Mouse (Mus musculus) neural tube, embryonic 14.5 days (tissue): ENCODE measurements around the gene Olfr1373. TPM values are rescaled to one million over a fixed set of nuclear protein-coding genes. Genes with fewer than 3 reads are reported as not detected.
"Not testable (repeated sequence)": the region's sequence is repeated elsewhere in the genome, so short reads cannot be mapped to it uniquely, and the experiment has no call there.

Source experiments
- ATAC-seq: fragments of 200-750 bp; cut with Nextera tagmentation; 2 replicates; pipeline ENCODE4 v1.8.0; 2017; ENCODE audit warnings: low read depth, mild to moderate bottlenecking, moderate TSS enrichment, moderate library complexity
- H3K27ac ChIP-seq: fragments of 300-500 bp; sonication (generic); 2 replicates; pipeline ENCODE4 v1.5.1; 2014; ENCODE audit warnings: low read depth, mild to moderate bottlenecking, control low read depth, low read length, moderate library complexity, mixed read lengths
- H3K27me3 ChIP-seq: fragments of 300-500 bp; sonication (generic); 2 replicates; pipeline ENCODE4 v1.6.1; 2014; ENCODE audit warnings: low read length; ENCODE audit not compliant: control insufficient read depth, insufficient read depth
- H3K36me3 ChIP-seq: fragments of 300-500 bp; sonication (generic); 2 replicates; pipeline ENCODE4 v1.6.1; 2014; ENCODE audit warnings: low read length, mixed read lengths; ENCODE audit not compliant: control insufficient read depth, insufficient read depth
- H3K4me1 ChIP-seq: fragments of 300-500 bp; sonication (generic); 2 replicates; pipeline ENCODE4 v1.6.1; 2014; ENCODE audit warnings: low read length; ENCODE audit not compliant: control insufficient read depth, insufficient read depth
- H3K4me2 ChIP-seq: fragments of 300-500 bp; sonication (generic); 2 replicates; pipeline ENCODE4 v1.6.1; 2014; ENCODE audit warnings: mild to moderate bottlenecking, low read depth, low read length, control low read depth
- H3K4me3 ChIP-seq: fragments of 300-500 bp; sonication (generic); 2 replicates; pipeline ENCODE4 v1.5.1; 2014; ENCODE audit warnings: low read depth, low read length, control low read depth, mixed read lengths
- H3K9ac ChIP-seq: fragments of 300-500 bp; sonication (generic); replicated peaks from 2 replicates; pipeline ENCODE4 v1.6.1; 2014; ENCODE audit warnings: low read depth, mild to moderate bottlenecking, control low read depth, low read length, mixed read lengths
- H3K9me3 ChIP-seq: fragments of 300-500 bp; sonication (generic); 2 replicates; pipeline ENCODE4 v1.6.1; 2016; ENCODE audit warnings: low read length; ENCODE audit not compliant: control insufficient read depth
- WGBS: fragments of 180-500 bp; shearing (Covaris S2); extraction: QIAGEN DNeasy Blood & Tissue Kit; methylation state at CpG from one replicate; pipeline ENCODE4 v1.1.7; 2014; 5-methylcytosine and 5-hydroxymethylcytosine counted together
- polyA plus RNA-seq: library from polyadenylated mRNA; unstranded; fragments of >200 nt; fragmentation: Nextera tagmentation; extraction: Ambion mirVana; gene quantifications from 2 replicates; pipeline ENCODE4 v1.2.1, GENCODE M21; 2014

Olfr1373 gene
- polyA plus RNA-seq, 1 experiment from 2014 or later = not detected

- ATAC-seq = no peak
- Histone ChIP-seq H3K9ac (no peak overlapping the region), H3K4me3 (no peak overlapping the region), H3K36me3 (peaks cover 5% of the 10 kb centered on the region; the same call in 1 of the 2 replicates), H3K27me3 (no peaks in the 10 kb centered on the region), H3K9me3 (no peaks in the 10 kb centered on the region), H3K27ac (peak overlapping the region; percentile 1; the same call in 1 of the 2 replicates), H3K4me2 (no peak overlapping the region), H3K4me1 (no peaks in the 10 kb centered on the region)
- WGBS = 73% methylated on average over 10 of the region's 10 CpGs
These were observed 15.5 kb downstream of the Olfr1373 start for GRCm38 (mm10) chr11:52129621-52130450.

- H3K4me1 ChIP-seq = no peaks in the 10 kb centered on the region
- H3K27ac ChIP-seq = peak overlapping the region; percentile 1; the same call in 1 of the 2 replicates
- no peak overlapping the region for H3K4me2 ChIP-seq
- H3K36me3 ChIP-seq = peaks cover 11% of the 10 kb centered on the region
- H3K9me3 ChIP-seq = no peaks in the 10 kb centered on the region
- ATAC-seq = no peak
- no peak overlapping the region for H3K4me3 ChIP-seq
- H3K9ac ChIP-seq = no peak overlapping the region
- no peaks in the 10 kb centered on the region for H3K27me3 ChIP-seq
- 29% methylated on average over 3 of the region's 3 CpGs for WGBS
These were observed 16.2 kb downstream of the Olfr1373 start for GRCm38 (mm10) chr11:52129171-52129570.

GRCm38 (mm10) chr11:52128316-52129061 lies 16.8 kb downstream of the Olfr1373 start:
- no peaks in the 10 kb centered on the region for H3K9me3 ChIP-seq
- no peak overlapping the region for H3K4me3 ChIP-seq
- ATAC-seq = no peak
- H3K4me2 ChIP-seq = no peak overlapping the region
- no peaks in the 10 kb centered on the region for H3K4me1 ChIP-seq
- no peak overlapping the region for H3K9ac ChIP-seq
- H3K27ac ChIP-seq = no peak overlapping the region
- H3K36me3 ChIP-seq = peaks cover 16% of the 10 kb centered on the region
- H3K27me3 ChIP-seq = no peaks in the 10 kb centered on the region
- WGBS = 64% methylated on average over 5 of the region's 5 CpGs

DNA sequence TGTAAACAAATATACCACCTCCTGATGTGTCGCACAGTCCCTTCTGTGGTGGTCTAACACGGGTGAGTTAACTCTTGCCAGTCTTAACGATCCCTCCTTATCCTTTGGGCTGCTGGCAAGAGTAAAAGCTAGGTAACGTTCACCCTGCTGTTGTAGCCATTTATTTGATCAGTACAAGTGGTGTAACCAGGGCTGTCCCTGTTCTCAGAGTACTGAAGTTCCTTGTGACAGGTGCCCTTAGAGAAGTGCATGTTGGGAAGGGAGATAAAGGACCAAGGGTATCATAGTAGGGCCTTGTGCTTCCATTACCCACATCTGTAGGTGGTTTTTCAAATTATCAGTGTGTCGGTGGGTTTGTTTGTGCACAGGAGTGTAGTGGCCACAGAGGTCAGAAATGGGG lies 17.6 kb downstream of the Olfr1373 start:
- Histone ChIP-seq H3K4me3 (no peak overlapping the region), H3K36me3 (peaks cover 17% of the 10 kb centered on the region), H3K9me3 (no peaks in the 10 kb centered on the region), H3K4me1 (no peaks in the 10 kb centered on the region), H3K27ac (no peak overlapping the region), H3K27me3 (no peaks in the 10 kb centered on the region), H3K9ac (no peak overlapping the region), H3K4me2 (no peak overlapping the region)
- 74% methylated on average over 5 of the region's 5 CpGs for WGBS
- no peak for ATAC-seq

DNA sequence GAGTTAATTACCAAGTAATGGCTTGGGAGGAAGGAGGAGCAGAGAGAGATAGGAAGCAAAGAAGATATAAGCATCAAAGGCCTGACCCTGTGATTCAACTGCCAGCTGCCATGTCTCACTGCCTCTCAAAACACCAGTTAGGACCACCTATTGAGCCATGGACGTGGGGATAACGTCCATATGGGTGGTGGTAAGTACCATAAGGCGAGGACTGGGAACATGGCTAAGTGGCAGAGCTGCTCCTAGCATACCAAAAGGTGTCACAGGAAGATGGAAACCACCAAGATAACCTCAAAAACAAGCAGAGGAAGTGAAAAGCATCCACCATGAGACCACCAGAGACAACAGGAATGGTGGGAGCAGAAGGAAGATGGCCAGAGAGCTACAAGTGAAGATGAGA lies 18.2 kb downstream of the Olfr1373 start:
- Histone ChIP-seq H3K4me2 (no peak overlapping the region), H3K9ac (no peak overlapping the region), H3K27me3 (no peaks in the 10 kb centered on the region), H3K27ac (no peak overlapping the region), H3K4me1 (no peaks in the 10 kb centered on the region), H3K36me3 (peaks cover 23% of the 10 kb centered on the region), H3K4me3 (no peak overlapping the region), H3K9me3 (no peaks in the 10 kb centered on the region)
- WGBS = 70% methylated on average over 3 of the region's 3 CpGs
- ATAC-seq = no peak

DNA sequence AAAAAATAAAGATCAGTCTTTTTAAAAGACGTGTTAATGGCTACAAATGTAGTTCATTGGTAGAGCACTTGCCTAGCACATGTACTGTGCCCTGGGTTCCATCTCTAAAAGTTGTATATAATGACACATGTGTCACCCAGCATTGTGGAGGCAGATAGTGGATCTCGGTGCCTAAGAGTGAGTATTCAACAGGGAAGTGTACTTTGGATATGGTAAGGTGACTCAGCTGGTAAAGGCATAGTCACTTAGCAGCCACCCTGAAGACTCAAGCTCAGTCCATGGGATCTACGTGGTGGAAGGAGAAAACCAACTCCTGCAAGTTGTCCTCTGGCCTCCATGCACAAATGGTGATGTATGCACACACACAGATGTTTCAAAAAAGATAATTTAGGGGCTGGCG lies 20.9 kb downstream of the Olfr1373 start:
- no peak for ATAC-seq
- no peak overlapping the region for H3K4me3 ChIP-seq
- 95% methylated on average over 4 of the region's 4 CpGs for WGBS
- no peaks in the 10 kb centered on the region for H3K27me3 ChIP-seq
- no peaks in the 10 kb centered on the region for H3K9me3 ChIP-seq
- H3K27ac ChIP-seq = no peak overlapping the region
- no peak overlapping the region for H3K9ac ChIP-seq
- H3K36me3 ChIP-seq = peaks cover 46% of the 10 kb centered on the region
- no peak overlapping the region for H3K4me2 ChIP-seq
- H3K4me1 ChIP-seq = no peaks in the 10 kb centered on the region

DNA sequence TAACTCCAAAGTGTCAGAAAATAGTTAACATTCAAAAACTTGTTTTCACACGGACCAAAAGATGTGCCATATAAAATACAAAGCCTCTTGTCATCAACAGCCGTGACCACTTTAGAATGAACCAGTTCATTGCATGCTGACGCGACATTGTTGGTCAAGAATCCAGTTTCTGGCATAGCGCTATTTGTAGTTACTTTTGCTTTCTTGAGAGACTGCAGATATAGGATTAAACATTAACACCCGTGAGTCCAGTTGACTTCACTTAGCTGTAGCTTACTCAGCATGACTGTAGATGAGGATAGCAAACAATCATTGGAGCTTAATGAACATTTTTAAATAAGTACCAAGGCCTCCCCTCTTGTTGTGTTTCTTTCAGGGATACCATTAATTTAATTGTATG lies 23.3 kb downstream of the Olfr1373 start:
- Histone ChIP-seq H3K27ac (no peak overlapping the region), H3K4me2 (no peak overlapping the region), H3K9me3 (no peaks in the 10 kb centered on the region), H3K9ac (no peak overlapping the region), H3K36me3 (peaks cover 64% of the 10 kb centered on the region), H3K27me3 (no peaks in the 10 kb centered on the region), H3K4me1 (no peaks in the 10 kb centered on the region), H3K4me3 (no peak overlapping the region)
- WGBS = 94% methylated on average over 6 of the region's 6 CpGs
- no peak for ATAC-seq

GRCm38 (mm10) chr11:52120415-52120814 lies 24.9 kb downstream of the Olfr1373 start:
- H3K9me3 ChIP-seq, H3K4me2 ChIP-seq, H3K9ac ChIP-seq, H3K27ac ChIP-seq, ATAC-seq, H3K4me1 ChIP-seq, H3K27me3 ChIP-seq, H3K4me3 ChIP-seq: not testable (repeated sequence)
- H3K36me3 ChIP-seq = peaks cover 67% of the 10 kb centered on the region

GRCm38 (mm10) chr11:52117156-52117555 lies 28.2 kb downstream of the Olfr1373 start:
- 98% methylated on average over 7 of the region's 7 CpGs for WGBS
- no peak overlapping the region for H3K4me3 ChIP-seq
- H3K9ac ChIP-seq = no peak overlapping the region
- H3K4me1 ChIP-seq = no peaks in the 10 kb centered on the region
- ATAC-seq = no peak
- H3K36me3 ChIP-seq = peaks cover 62% of the 10 kb centered on the region
- no peak overlapping the region for H3K27ac ChIP-seq
- H3K4me2 ChIP-seq = no peak overlapping the region
- H3K9me3 ChIP-seq = no peaks in the 10 kb centered on the region
- no peaks in the 10 kb centered on the region for H3K27me3 ChIP-seq
